Mouse (Mus musculus) myocyte (in vitro differentiated cells): ENCODE measurements at regions not wholly inside any gene's neighbourhood (a gene's known extent, or its start where the extent isn't known, plus 50 kb on each side); places are given as distances from the start of the nearest gene placed in this dataset.

ENCODE experiments used
- CEBPB ChIP-seq: IDR thresholded peaks from 2 replicates; pipeline ENCODE4 v1.6.1; 2011; ENCODE audit warnings: mild to moderate bottlenecking, moderate library complexity; ENCODE audit not compliant: poor library complexity, insufficient read depth, severe bottlenecking
- MAX ChIP-seq: IDR thresholded peaks from one replicate; pipeline ENCODE4 v1.6.1; 2011; ENCODE audit warnings: low read depth, mild to moderate bottlenecking, control low read depth
- MYOD1 ChIP-seq, 3 experiments: IDR thresholded peaks; one replicate each; pipeline ENCODE4 v1.6.1; 2011; ENCODE audit warnings: control low read depth in 2 of 3, low read depth in 2 of 3, mild to moderate bottlenecking in 2 of 3, moderate library complexity in 1 of 3; ENCODE audit not compliant: insufficient read length in 2 of 3, control insufficient read depth in 1 of 3
- MYOG ChIP-seq, 3 experiments: IDR thresholded peaks; one replicate each; pipeline ENCODE4 v1.6.1; 2011; ENCODE audit warnings: control low read depth in 2 of 3, low read depth in 2 of 3, mild to moderate bottlenecking in 2 of 3; ENCODE audit not compliant: insufficient read length in 2 of 3, control insufficient read depth in 1 of 3, insufficient read depth in 1 of 3
- POLR2A ChIP-seq: IDR thresholded peaks from one replicate; pipeline ENCODE4 v1.6.1; 2011; ENCODE audit warnings: low read depth, mild to moderate bottlenecking, control low read depth, moderate library complexity; ENCODE audit not compliant: insufficient read length
- POLR2AphosphoS2 ChIP-seq: IDR thresholded peaks from one replicate; pipeline ENCODE4 v1.6.1; 2011; ENCODE audit warnings: low read depth, control low read depth; ENCODE audit not compliant: insufficient read length

DNA sequence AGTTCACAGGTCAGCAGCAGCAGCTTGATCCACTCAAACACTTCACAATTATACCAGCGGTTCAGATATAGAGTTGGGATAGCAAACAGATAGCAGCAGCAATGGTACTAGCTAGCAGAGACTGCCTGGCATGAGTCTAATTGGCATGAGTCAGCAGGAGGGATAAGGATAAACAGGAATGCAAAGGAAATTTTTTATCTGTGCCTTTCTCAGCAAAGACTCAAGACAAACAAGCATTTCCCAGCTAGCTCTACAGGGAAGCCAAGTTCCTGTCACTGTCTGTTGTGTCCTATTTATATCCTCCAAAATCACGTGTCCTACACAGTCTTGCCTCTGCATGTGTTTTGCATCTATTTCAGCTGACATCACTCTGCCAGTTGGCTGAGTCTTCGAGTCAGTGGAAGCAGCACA is 80.7 kb upstream of the Dnajc1 start:
- TF ChIP-seq POLR2AphosphoS2 (no peak), CEBPB (no peak), MYOG (IDR thresholded peaks at IDR 0.05; ENCODE audit: control insufficient read depth in 1 of 3, insufficient read depth in 1 of 3, insufficient read length in 2 of 3, low read depth in 2 of 3) (no peak), POLR2A (no peak), MAX (no peak), MYOD1 (IDR thresholded peaks at IDR 0.05; ENCODE audit: control insufficient read depth in 1 of 3, insufficient read length in 2 of 3, low read depth in 2 of 3) (no peak)
